Mouse (Mus musculus) hindbrain, embryonic 16.5 days (tissue): ENCODE data around the gene Timm10. TPM values are rescaled to one million over a fixed set of nuclear protein-coding genes. Genes with fewer than 3 reads are reported as not detected.

Experiments
- ATAC-seq: fragments of 200-750 bp; cut with Nextera tagmentation; 2 replicates; pipeline ENCODE4 v1.8.0; 2017; ENCODE audit warnings: moderate TSS enrichment, moderate library complexity
- H3K27ac ChIP-seq: fragments of 300-500 bp; sonication (generic); 2 replicates; pipeline ENCODE4 v1.5.1; 2014; ENCODE audit warnings: low read depth, mild to moderate bottlenecking, control low read depth, low read length, moderate library complexity
- H3K27me3 ChIP-seq: fragments of 300-500 bp; sonication (generic); replicated peaks from 2 replicates; pipeline ENCODE4 v1.6.1; 2014; ENCODE audit warnings: low read length; ENCODE audit not compliant: control insufficient read depth, insufficient read depth
- H3K36me3 ChIP-seq: fragments of 300-500 bp; sonication (generic); 2 replicates; pipeline ENCODE4 v1.6.1; 2014; ENCODE audit warnings: mild to moderate bottlenecking, low read length, moderate library complexity, mixed read lengths; ENCODE audit not compliant: control insufficient read depth, insufficient read depth
- H3K4me1 ChIP-seq: fragments of 300-500 bp; sonication (generic); 2 replicates; pipeline ENCODE4 v1.6.1; 2014; ENCODE audit warnings: low read depth, low read length; ENCODE audit not compliant: control insufficient read depth, insufficient read depth
- H3K4me2 ChIP-seq: fragments of 300-500 bp; sonication (generic); 2 replicates; pipeline ENCODE4 v1.6.1; 2014; ENCODE audit warnings: mild to moderate bottlenecking, low read length, control low read depth, moderate library complexity
- H3K4me3 ChIP-seq: fragments of 300-500 bp; sonication (generic); 2 replicates; pipeline ENCODE4 v1.5.1; 2014; ENCODE audit warnings: mild to moderate bottlenecking, low read length, control low read depth, moderate library complexity
- H3K9ac ChIP-seq: fragments of 300-500 bp; sonication (generic); 2 replicates; pipeline ENCODE4 v1.6.1; 2014; ENCODE audit warnings: low read depth, mild to moderate bottlenecking, control low read depth, low read length, moderate library complexity
- H3K9me3 ChIP-seq: fragments of 300-500 bp; sonication (generic); 2 replicates; pipeline ENCODE4 v1.6.1; 2014; ENCODE audit warnings: mild to moderate bottlenecking, low read length, moderate library complexity; ENCODE audit not compliant: control insufficient read depth
- WGBS: fragments of 180-500 bp; shearing (Covaris S2); extraction: QIAGEN DNeasy Blood & Tissue Kit; methylation state at CpG from one replicate; pipeline ENCODE4 v1.1.7; 2014; 5-methylcytosine and 5-hydroxymethylcytosine counted together
- polyA plus RNA-seq: library from polyadenylated mRNA; unstranded; fragments of >200 nt; fragmentation: Nextera tagmentation; extraction: Ambion mirVana; gene quantifications from 2 replicates; pipeline ENCODE4 v1.2.1, GENCODE M21; 2015

The Timm10 gene
- polyA plus RNA-seq, 1 experiment from 2014 or later, result 83.2 TPM

GRCm38 (mm10) chr2:84831666-84832391 lies 5.0 kb downstream of the Timm10 start:
- peaks cover 9% of the 10 kb centered on the region for H3K4me1 ChIP-seq
- H3K27ac ChIP-seq, result no peak overlapping the region

GRCm38 (mm10) chr2:84837107-84837506 lies 10.3 kb downstream of the Timm10 start:
- no peak overlapping the region for H3K4me2 ChIP-seq
- no peak overlapping the region for H3K9ac ChIP-seq
- no peaks in the 10 kb centered on the region for H3K36me3 ChIP-seq
- H3K27me3 ChIP-seq, result peaks cover 29% of the 10 kb centered on the region
- ATAC-seq, result no peak
- H3K4me3 ChIP-seq, result no peak overlapping the region
- H3K27ac ChIP-seq, result no peak overlapping the region
- no peaks in the 10 kb centered on the region for H3K9me3 ChIP-seq
- 69% methylated on average over 8 of the region's 8 CpGs for WGBS
- peaks cover 19% of the 10 kb centered on the region for H3K4me1 ChIP-seq

More at GRCm38 (mm10) chr2:84831666-84832391, 5.0 kb downstream of the Timm10 start:
- peak; percentile 74 for ATAC-seq
- no peaks in the 10 kb centered on the region for H3K27me3 ChIP-seq
- H3K9me3 ChIP-seq, result no peaks in the 10 kb centered on the region
- WGBS, result 34% methylated on average over 10 of the region's 10 CpGs
- H3K9ac ChIP-seq, result no peak overlapping the region
- H3K36me3 ChIP-seq, result peaks cover 2% of the 10 kb centered on the region; the same call in 1 of the 2 replicates
- H3K4me2 ChIP-seq, result no peak overlapping the region
- H3K4me3 ChIP-seq, result no peak overlapping the region

- H3K9ac ChIP-seq, result no peak overlapping the region; the same call in 1 of the 2 replicates
- peaks cover 29% of the 10 kb centered on the region for H3K27me3 ChIP-seq
- no peak for ATAC-seq
- no peak overlapping the region for H3K27ac ChIP-seq
- no peaks in the 10 kb centered on the region for H3K36me3 ChIP-seq
- no peaks in the 10 kb centered on the region for H3K9me3 ChIP-seq
- H3K4me3 ChIP-seq, result no peak overlapping the region
- WGBS, result 28% methylated on average over 9 of the region's 9 CpGs
- no peak overlapping the region for H3K4me2 ChIP-seq
- H3K4me1 ChIP-seq, result peaks cover 19% of the 10 kb centered on the region
Observed at GRCm38 (mm10) chr2:84837817-84838592, 11.2 kb downstream of the Timm10 start.

- H3K4me3 ChIP-seq, result peak within 1 kb of the TSS; percentile 64
- H3K27me3 ChIP-seq, result peaks cover 29% of the 10 kb centered on the region
- H3K4me2 ChIP-seq, result peak within 1 kb of the TSS; percentile 99
- peak within 1 kb of the TSS; percentile 66 for H3K9ac ChIP-seq
- no peak within 1 kb of the TSS for H3K27ac ChIP-seq
- peaks cover 19% of the 10 kb centered on the region for H3K4me1 ChIP-seq
- WGBS, result 20% methylated on average over 10 of the region's 10 CpGs
- no peaks in the 10 kb centered on the region for H3K9me3 ChIP-seq
- H3K36me3 ChIP-seq, result no peaks in the 10 kb centered on the region
- ATAC-seq, result no peak
Observed at GRCm38 (mm10) chr2:84838593-84838949, 11.8 kb downstream of the Timm10 start, which contains the start of gene Slc43a1. Slc43a1 (plus strand) TSS chr2:84838850.

- Histone ChIP-seq H3K27ac (no peak overlapping the region), H3K4me3 (peak overlapping the region; percentile 64), H3K36me3 (no peaks in the 10 kb centered on the region), H3K27me3 (peaks cover 29% of the 10 kb centered on the region), H3K9ac (peak overlapping the region; percentile 66), H3K4me1 (peaks cover 19% of the 10 kb centered on the region), H3K4me2 (peak overlapping the region; percentile 99), H3K9me3 (no peaks in the 10 kb centered on the region)
- WGBS, result under 1% methylated on average over 47 of the region's 47 CpGs
- ATAC-seq, result no peak; the same call in 1 of the 2 replicates
Observed at GRCm38 (mm10) chr2:84838993-84839980, 12.5 kb downstream of the Timm10 start.

GRCm38 (mm10) chr2:84840016-84840747 lies 13.4 kb downstream of the Timm10 start:
- no peak overlapping the region; the same call in 1 of the 2 replicates for H3K27ac ChIP-seq
- H3K27me3 ChIP-seq, result peaks cover 29% of the 10 kb centered on the region

GRCm38 (mm10) chr2:84840748-84841563 lies 14.2 kb downstream of the Timm10 start:
- peaks cover 29% of the 10 kb centered on the region for H3K27me3 ChIP-seq
- H3K4me3 ChIP-seq, result peak overlapping the region; percentile 64
- WGBS, result 7% methylated on average over 17 of the region's 17 CpGs
- H3K9ac ChIP-seq, result peak overlapping the region; percentile 66
- H3K36me3 ChIP-seq, result no peaks in the 10 kb centered on the region
- H3K9me3 ChIP-seq, result no peaks in the 10 kb centered on the region
- peak; percentile 57 for ATAC-seq
- peak overlapping the region; percentile 99 for H3K4me2 ChIP-seq
- H3K27ac ChIP-seq, result no peak overlapping the region
- H3K4me1 ChIP-seq, result peaks cover 19% of the 10 kb centered on the region

More at GRCm38 (mm10) chr2:84840016-84840747, 13.4 kb downstream of the Timm10 start:
- WGBS, result under 1% methylated on average over 51 of the region's 54 CpGs
- Histone ChIP-seq H3K9ac (peak overlapping the region; percentile 66), H3K4me3 (peak overlapping the region; percentile 64), H3K4me2 (peak overlapping the region; percentile 99), H3K36me3 (no peaks in the 10 kb centered on the region), H3K4me1 (peaks cover 19% of the 10 kb centered on the region), H3K9me3 (no peaks in the 10 kb centered on the region)
- peak; percentile 89 for ATAC-seq
